Mouse (Mus musculus) brain, embryonic 14.5 days (tissue): Measurements from ENCODE around the gene Itga3. TPM values are rescaled to one million over a fixed set of nuclear protein-coding genes. Genes with fewer than 3 reads are reported as not detected.

Experiments
- DNase-seq: peaks from one replicate; pipeline ENCODE4 v3.0.0-alpha.2; 2011; ENCODE audit warnings: low read depth
- CTCF ChIP-seq: fragments of 200-500 bp; IDR thresholded peaks from 2 replicates; pipeline ENCODE4 v1.5.1; 2012; ENCODE audit warnings: inconsistent platforms, mild to moderate bottlenecking, moderate library complexity, borderline replicate concordance; ENCODE audit not compliant: insufficient read depth, insufficient read length; ENCODE audit errors: extremely low read depth
- POLR2A ChIP-seq: fragments of 200-500 bp; IDR thresholded peaks from 2 replicates; pipeline ENCODE4 v1.6.1; 2012; ENCODE audit warnings: mild to moderate bottlenecking, inconsistent platforms, borderline replicate concordance; ENCODE audit not compliant: poor library complexity, insufficient read depth, insufficient read length, severe bottlenecking; ENCODE audit errors: extremely low read depth
- polyA plus RNA-seq: library from polyadenylated mRNA; depleted of rRNA; stranded (reverse); fragments of >200 nt; gene quantifications from 2 replicates; pipeline ENCODE4 v1.2.3, GENCODE M21; 2012

Gene Itga3
- polyA plus RNA-seq, 1 experiment, result 29.3 TPM

DNA sequence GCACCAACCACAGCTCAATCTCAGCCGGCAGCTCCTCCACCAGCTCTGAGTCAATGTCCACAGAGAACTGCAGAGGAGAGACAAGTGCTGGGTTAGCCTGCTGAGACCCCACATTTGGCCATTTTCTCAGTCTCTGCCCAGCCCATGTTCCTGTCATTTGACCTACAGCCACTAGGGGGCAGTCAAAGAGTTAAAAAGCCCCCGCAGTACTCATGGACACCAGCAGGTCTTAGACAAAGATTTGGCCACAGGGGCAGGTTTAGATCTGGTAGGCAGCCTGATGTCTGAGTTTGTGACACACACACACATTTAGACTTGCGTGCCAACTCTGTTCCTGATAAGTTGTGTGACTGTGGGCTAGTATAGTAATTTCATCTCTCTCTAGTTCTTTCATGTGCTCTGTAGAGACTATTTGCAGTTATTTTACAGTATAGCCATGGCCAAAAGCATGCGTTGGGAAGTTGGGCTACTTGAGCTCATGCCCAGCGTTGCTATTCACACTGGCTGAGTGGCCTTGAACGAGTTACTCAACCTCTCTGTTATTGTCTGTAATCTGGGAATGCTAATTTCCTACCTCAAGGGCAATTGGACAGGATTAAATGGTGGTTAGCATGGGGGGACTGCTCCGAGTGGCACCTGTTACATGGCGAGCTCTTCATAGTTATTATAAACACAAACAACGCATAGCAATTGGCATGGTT is 29.5 kb downstream of the Itga3 start:
- peak; percentile 82 for DNase-seq

DNA sequence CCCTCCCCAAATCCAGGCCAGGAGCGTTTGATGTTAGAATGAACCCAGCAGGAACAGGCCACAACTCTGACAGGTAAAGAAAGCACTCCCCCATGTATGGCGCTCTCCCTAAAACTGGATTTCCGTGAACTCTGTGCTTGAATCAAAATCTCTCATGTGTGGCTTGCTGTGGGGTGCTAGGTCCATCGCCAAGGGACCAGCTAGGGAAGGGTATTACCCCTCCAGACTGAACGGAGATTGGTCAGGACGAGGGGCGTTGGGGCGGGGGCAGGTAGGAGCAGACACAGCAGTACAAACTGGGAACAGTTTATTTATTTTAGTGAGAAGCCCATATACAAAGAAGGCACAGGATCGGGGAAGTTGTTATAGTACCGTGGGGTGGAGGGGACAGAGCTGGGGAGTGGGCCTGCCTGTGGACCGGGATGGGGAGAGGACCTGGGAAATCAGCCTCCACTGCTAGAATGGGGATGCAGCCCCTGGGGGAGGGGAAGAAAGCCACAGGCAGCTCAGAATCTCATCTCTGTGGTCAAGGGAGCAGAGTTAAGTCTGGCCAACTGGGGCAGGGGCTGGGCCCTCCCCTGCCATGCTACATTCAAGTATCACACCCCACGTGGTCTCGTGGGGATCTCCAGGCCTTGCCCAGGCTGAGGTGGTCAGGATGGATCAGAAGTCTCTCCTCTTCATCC is 32.3 kb downstream of the Itga3 start:
- DNase-seq, result no peak
- TF ChIP-seq POLR2A, result no peak
- TF ChIP-seq CTCF, result no peak

More for the DNA sequence above, 29.5 kb downstream of the Itga3 start:
- TF ChIP-seq CTCF (peak; percentile 90; the same call in 1 of the 2 replicates), POLR2A (no peak)

DNA sequence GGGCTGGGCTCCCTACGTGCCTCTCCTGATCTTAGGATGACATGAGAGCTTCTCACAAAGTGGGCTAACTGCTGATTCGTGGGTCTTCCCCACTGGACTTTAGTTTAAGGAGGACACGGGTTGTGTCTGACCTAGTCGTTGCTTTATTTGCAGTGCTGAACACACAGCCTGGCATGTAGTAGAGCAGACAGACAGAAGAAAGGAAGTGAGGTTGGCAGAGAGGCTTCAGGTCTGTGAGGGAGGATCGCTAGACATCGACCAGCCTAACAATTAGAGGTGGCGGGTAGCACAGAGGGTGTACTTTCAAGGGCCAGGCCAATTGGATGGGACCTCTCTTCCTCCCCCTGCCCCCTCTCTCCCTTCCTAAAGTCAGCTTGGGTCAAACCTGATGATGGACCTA is 33.0 kb downstream of the Itga3 start:
- no peak for DNase-seq
- TF ChIP-seq POLR2A, result no peak
- TF ChIP-seq CTCF, result no peak

DNA sequence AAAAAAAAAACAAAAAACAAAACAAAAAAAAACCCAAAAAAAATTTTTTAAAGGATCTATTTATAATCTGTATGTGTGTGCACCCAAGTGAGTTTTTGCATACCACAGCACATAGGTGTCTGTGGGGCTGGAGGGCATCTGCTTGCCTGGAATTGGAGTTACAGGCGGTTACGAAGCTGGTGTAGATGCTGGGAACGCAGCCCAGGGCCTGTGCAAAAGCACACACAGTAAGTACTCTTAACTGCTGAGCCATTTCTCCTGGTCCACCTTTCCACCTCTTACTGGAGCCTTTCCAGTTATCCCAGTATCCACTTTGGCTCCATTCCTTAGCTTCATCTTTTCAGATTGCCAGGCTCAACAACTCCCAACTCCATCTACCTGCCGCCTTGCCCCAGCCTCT is 33.5 kb downstream of the Itga3 start:
- DNase-seq, result no peak
- TF ChIP-seq CTCF (no peak), POLR2A (no peak)

DNA sequence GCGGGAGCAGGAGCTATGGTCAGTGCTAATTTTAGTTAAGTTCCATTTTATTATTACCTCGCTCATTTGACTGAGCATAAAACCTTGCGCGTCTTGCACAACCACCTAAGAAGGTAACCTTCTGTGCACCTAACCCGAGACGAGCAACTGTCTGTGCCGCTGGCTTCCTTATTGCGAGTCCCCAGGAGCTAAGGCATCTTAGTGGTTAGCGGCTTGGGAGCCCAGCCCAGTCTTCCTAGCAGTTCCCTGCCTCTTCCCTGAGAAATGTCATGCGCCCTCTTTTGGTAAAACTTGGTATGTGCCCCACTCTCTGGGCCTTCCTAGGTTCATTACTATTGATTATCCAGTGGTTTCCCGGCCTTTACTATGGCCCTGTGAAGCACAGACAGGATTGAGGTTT is 34.5 kb downstream of the Itga3 start:
- TF ChIP-seq CTCF (peak; percentile 71), POLR2A (no peak)
- peak; percentile 91 for DNase-seq

DNA sequence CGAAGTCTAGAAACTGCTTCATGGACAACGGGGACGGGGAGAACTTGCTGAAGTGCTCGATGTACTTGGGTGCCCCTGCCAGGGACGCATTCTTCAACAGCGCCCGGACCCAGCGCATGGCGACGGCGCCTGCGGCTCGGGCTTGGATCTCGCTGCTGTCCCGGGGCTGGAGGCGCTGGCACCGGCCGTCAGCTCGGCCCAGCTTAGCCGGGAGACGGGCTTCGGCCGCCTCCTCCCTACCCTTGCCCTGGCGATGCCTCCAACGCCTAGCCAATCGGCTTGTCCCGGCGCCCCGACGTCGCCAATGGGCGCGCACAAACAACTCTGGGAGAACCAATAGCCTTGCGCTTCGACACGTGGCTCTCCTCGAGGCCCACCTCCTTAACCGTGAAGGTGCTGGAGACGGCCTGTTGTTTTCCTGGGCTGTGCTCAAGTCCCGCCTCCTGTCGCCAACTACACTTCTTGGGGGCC is 35.4 kb downstream of the Itga3 start, which contains the start of gene Pdk2:
Gene Pdk2 (minus strand): TSS at position 216 of the 471 bp plus-strand sequence.
- DNase-seq, result peak; percentile 99
- TF ChIP-seq CTCF (no peak), POLR2A (peak; percentile 65)

DNA sequence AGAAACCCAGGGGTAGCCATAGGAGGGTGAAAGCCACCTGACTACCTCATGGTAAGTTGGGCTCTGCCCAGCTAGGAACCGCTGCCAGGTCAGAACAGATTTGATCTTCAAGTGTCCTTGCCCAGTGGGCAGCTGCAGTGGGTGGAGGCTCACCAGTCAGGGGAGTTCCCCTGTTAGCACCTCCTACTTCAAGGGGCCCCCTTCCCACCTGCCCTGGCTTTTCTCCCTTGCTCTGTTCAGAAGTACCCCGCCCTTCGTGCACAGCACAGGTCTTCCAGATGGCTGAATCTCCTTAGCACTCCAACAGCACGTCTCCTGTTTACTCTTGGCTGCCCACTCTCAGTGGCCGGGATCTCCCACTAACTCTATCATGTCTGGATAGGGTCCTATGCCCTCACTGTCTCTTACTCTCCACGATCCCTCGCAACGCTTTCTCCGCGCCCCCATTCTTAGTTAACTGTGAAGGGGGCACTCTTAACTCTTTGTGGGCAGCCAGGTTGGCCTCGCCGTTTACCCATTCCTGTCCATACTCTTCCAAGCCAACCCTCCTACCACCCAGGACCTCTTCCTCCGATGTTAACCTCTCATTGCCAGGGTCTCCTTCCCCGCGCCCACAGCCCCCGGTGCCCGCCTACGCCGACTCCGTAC is 36.0 kb downstream of the Itga3 start:
- DNase-seq, result peak; percentile 66
- no peak for TF ChIP-seq CTCF
- no peak for TF ChIP-seq POLR2A

DNA sequence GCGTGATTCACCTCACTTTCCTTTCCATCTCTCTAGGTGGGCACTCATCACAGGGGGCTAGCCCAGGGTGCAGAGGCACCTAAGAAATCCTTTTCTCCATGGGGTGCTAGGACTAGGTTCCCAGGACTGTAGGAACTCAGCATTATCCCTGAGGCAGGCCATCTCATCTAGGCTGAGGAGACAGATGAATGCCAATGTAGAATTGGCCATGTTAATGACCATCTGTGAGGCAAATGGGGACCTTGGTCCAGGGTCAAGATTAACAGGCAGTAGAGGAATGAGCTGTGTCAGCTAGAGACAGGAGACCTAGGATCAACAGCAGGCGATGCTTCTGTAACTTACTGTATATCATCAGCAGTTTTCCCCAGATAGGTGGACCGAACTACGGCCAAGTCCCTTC is 36.8 kb downstream of the Itga3 start:
- no peak for TF ChIP-seq CTCF
- TF ChIP-seq POLR2A, result no peak
- DNase-seq, result no peak

DNA sequence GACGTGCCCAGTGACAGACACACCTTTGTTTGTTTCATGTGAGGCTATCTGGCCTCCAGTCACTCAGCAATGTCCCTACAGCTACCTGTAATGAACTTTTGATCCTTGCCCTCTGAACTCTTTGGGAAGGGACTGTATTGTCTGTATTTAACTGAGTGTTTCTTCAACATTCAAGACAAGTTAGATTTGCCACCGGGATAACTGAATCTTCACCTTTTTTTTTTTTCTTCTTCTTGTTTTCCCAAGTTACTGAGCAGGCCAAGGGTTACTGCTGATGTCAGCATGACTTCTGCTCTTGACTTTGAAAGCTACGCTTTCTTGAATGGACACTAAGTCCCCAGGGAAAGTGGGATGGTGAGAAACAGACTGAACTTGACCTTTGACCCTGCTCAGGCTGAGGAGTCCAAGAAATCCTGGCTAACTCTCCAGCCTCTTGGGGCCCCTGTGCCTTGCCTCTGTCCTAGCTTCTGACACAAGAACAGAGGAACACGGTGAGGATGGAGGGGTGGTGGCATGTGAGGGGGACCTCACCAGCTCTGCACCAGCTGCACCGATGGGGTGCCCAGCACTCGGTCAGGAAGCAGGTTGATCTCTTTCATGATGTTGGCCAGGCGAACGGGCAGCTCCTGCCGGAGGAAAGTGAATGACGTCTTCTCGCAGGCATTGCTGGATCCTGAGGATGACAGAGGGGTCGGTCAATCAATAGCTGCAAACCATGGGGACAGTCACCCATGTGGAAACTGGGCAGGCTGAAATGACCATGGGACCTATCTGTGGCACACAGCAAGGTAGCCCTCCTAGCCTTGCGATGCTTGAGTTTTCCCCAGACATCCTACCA is 37.6 kb downstream of the Itga3 start:
- no peak for TF ChIP-seq CTCF
- no peak for TF ChIP-seq POLR2A
- no peak for DNase-seq

DNA sequence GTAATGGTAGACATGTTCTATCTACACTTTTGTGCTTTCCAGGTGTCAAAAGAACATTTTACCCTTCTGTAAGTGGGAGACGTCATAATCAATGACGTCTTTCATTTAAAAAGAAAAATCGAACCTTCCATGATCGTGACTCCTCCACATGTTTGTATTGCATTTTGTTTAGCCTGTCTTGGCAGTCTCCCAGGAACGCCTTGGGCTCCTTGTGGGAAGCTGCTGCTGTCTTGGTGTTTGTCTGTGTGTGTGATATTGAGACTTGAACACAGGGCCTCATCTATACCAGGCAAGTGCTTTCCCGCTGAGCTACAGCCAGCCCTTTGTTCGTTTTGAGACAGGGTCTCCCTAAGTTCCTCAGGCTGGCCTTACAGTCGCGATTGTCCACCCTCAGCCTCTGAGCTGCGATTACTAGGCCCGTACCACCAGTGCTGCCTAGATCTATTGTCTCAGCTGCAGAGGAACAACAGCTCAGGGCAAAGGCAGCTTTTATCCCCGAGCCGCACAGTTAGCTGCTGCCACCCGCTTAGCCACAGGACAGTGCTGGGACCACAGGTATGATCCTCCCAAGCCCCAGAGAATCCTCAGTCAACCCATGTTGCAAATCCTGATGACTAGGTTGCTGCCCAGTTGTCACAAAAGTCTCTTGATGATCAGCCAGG is 38.3 kb downstream of the Itga3 start:
- TF ChIP-seq POLR2A, result no peak
- no peak for DNase-seq

DNA sequence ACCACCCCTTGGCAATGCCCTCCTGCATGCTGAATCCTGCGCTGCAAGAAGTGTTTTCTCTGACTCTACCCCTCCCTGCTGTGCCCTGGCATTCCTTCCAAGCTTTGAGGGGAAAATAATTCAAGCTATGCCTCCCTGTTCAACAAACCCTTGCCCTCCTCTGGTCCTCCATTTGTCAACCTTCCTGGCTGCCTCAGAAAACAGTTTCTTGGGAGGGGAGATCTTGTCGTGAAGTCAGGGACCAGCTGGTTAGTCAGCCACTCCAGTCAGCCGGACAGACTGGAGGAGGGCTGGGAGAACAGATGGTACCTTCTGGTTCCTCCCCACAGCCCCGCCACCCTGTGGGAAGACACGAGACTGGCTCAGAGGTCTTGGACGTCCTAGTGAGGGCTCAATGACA is 39.3 kb downstream of the Itga3 start:
- DNase-seq, result peak; percentile 43
- TF ChIP-seq POLR2A (no peak), CTCF (no peak)

DNA sequence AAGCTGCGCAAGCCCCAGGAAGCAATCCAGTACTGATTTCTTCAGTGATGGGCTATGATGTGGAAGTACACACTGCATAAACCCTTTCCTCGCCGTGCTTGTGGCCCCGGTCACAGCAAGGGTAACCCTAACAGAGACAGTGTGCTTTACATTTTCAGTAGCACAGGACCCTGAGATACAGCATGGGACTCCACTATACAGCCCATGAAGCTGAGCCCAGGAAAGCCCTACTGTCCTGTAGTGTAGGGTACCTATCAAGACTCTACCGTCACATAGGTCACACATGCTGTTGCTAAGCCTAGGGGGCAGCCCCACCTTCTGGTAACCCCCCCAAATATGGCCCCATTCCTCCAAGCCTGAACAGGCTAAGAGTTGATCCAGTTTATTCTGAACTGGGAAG is 40.1 kb downstream of the Itga3 start:
- TF ChIP-seq POLR2A (no peak), CTCF (no peak)
- DNase-seq, result no peak
